ENCODE assay signal across 12 mouse cellular contexts in the genomic region with DNA sequence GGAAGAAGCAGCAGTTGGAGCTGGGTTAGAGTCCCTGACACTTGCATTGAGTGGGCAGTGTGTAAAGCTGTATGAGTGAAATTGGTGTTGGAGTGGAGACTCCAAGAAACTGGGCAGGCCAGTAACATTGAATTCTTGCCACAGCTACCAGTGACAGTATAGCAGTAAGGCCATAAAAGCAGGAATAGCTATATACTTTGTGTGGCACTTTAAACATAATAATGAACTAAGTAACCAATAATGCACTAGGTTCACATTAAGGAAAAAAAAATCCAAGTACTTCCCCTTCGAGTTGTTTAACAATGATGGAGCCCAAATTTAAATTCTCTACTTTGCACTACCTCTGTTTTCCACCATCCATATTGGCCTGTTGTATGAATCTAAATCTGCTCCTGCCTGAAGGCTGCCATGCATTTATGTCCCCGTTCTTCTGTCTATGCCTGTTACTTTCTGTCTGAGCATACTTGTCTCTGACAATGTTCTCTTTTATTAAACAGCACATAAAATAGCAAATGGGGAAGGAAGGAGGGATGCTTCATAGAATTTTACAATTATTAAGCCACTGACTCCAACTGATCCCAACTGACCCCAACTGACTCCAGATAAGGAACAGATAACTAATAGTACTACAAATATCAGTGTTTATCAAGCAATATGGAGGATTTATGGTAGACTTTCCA.
"Had no signal": no experiment of that assay in that cellular context is flagged by ENCODE, and none has a peak within 500 bp of the region (broad histone marks: within the 10 kb centered on the region; RNA-seq: fewer than 3 reads in every experiment).

No protein-coding gene starts in this region.

- DNase-seq: retina, postnatal 1 day; right cerebral cortex, adult 18-20 months; right cerebral cortex, postnatal 14 days; right cerebral cortex, postnatal 25 days; right cerebral cortex, postnatal 4 days; spleen, adult 18-20 months; thymus, adult 18-20 months; thymus, adult 2 months; thymus, postnatal 14 days; thymus, postnatal 25 days; thymus, postnatal 36 days; thymus, postnatal 4 days had no signal
